Mouse (Mus musculus) C2C12 (cell line): ENCODE data around the gene 1700012A03Rik. TPM values are rescaled to one million over a fixed set of nuclear protein-coding genes. Genes with fewer than 3 reads are reported as not detected.

Experiments
- H3K27me3 ChIP-seq: one replicate; pipeline ENCODE4 v1.6.1; 2011; ENCODE audit not compliant: control insufficient read depth, insufficient read depth, insufficient read length
- H3K36me3 ChIP-seq: one replicate; pipeline ENCODE4 v1.6.1; 2011; ENCODE audit not compliant: control insufficient read depth, insufficient read depth
- H3K4me3 ChIP-seq: one replicate; pipeline ENCODE4 v1.5.1; 2011; ENCODE audit warnings: mild to moderate bottlenecking, control low read depth; ENCODE audit not compliant: poor library complexity, insufficient read depth, severe bottlenecking
- H3K79me2 ChIP-seq: one replicate; pipeline ENCODE4 v1.6.1; 2011; ENCODE audit not compliant: control insufficient read depth, insufficient read depth
- H3K79me3 ChIP-seq: one replicate; pipeline ENCODE4 v1.6.1; 2011; ENCODE audit warnings: low read depth, control low read depth
- H3ac ChIP-seq: one replicate; pipeline ENCODE3; 2011; ENCODE audit warnings: low read depth; ENCODE audit not compliant: control insufficient read depth, insufficient read length
- CEBPB ChIP-seq: IDR thresholded peaks from one replicate; pipeline ENCODE4 v1.6.1; 2011; ENCODE audit warnings: low read depth, mild to moderate bottlenecking, control low read depth, moderate library complexity
- CTCF ChIP-seq: IDR thresholded peaks from one replicate; pipeline ENCODE4 v1.5.1; 2011; ENCODE audit not compliant: control insufficient read depth, insufficient read depth, insufficient read length
- FOSL1 ChIP-seq: IDR thresholded peaks from one replicate; pipeline ENCODE4 v1.8.0; 2011; ENCODE audit warnings: mild to moderate bottlenecking, low read length; ENCODE audit not compliant: poor library complexity, insufficient read depth, severe bottlenecking
- MAX ChIP-seq: IDR thresholded peaks from one replicate; pipeline ENCODE4 v1.6.1; 2011; ENCODE audit warnings: mild to moderate bottlenecking, control low read depth
- MYOD1 ChIP-seq: IDR thresholded peaks from one replicate; pipeline ENCODE4 v1.6.1; 2011; ENCODE audit warnings: low read depth; ENCODE audit not compliant: control insufficient read depth, insufficient read length
- MYOG ChIP-seq: IDR thresholded peaks from one replicate; pipeline ENCODE4 v1.6.1; 2011; ENCODE audit not compliant: control insufficient read depth, insufficient read length; ENCODE audit errors: extremely low read depth
- USF1 ChIP-seq: IDR thresholded peaks from one replicate; pipeline ENCODE4 v1.6.1; 2011; ENCODE audit warnings: low read depth, mild to moderate bottlenecking, control low read depth, moderate library complexity
- polyA plus RNA-seq: library from polyadenylated mRNA; unstranded; fragments of >200 nt; fragmentation: generic; extraction: Trizol; gene quantifications from one replicate; pipeline ENCODE4 v1.2.1, GENCODE M21; 2012; ENCODE audit warnings: missing spikeins

Gene 1700012A03Rik
- polyA plus RNA-seq, 1 experiment: not detected

GRCm38 (mm10) chr6:32061266-32061665 lies 11.2 kb downstream of the 1700012A03Rik start:
- no peak for TF ChIP-seq CEBPB
- TF ChIP-seq FOSL1: no peak
- TF ChIP-seq USF1: no peak
- no peak for TF ChIP-seq MYOG
- no peak for TF ChIP-seq MYOD1
- TF ChIP-seq MAX: no peak
- TF ChIP-seq CTCF: no peak
- H3K36me3 ChIP-seq: no peaks in the 10 kb centered on the region

GRCm38 (mm10) chr6:32065789-32066510 lies 15.9 kb downstream of the 1700012A03Rik start:
- no peaks in the 10 kb centered on the region for H3K27me3 ChIP-seq
- no peak overlapping the region for H3K4me3 ChIP-seq
- H3K36me3 ChIP-seq: no peaks in the 10 kb centered on the region
- TF ChIP-seq MYOD1 (no peak), CEBPB (no peak), FOSL1 (no peak), MAX (no peak), USF1 (no peak), MYOG (no peak), CTCF (no peak)
- H3K79me3 ChIP-seq: no peaks in the 10 kb centered on the region
- no peaks in the 10 kb centered on the region for H3K79me2 ChIP-seq
- no peak overlapping the region for H3ac ChIP-seq

More at GRCm38 (mm10) chr6:32061266-32061665, 11.2 kb downstream of the 1700012A03Rik start:
- Histone ChIP-seq H3K79me3 (no peaks in the 10 kb centered on the region), H3K4me3 (no peak overlapping the region), H3ac (no peak overlapping the region), H3K79me2 (no peaks in the 10 kb centered on the region), H3K27me3 (no peaks in the 10 kb centered on the region)

GRCm38 (mm10) chr6:32072161-32072560 lies 22.1 kb downstream of the 1700012A03Rik start:
- H3ac ChIP-seq: no peak overlapping the region
- H3K27me3 ChIP-seq: no peaks in the 10 kb centered on the region
- TF ChIP-seq MYOG (no peak), FOSL1 (no peak), CTCF (no peak), MAX (no peak), USF1 (no peak), CEBPB (no peak), MYOD1 (no peak)
- no peak overlapping the region for H3K4me3 ChIP-seq
- H3K79me2 ChIP-seq: no peaks in the 10 kb centered on the region
- no peaks in the 10 kb centered on the region for H3K79me3 ChIP-seq
- H3K36me3 ChIP-seq: no peaks in the 10 kb centered on the region

- Histone ChIP-seq H3ac (no peak overlapping the region), H3K36me3 (no peaks in the 10 kb centered on the region), H3K79me3 (no peaks in the 10 kb centered on the region), H3K4me3 (no peak overlapping the region), H3K79me2 (no peaks in the 10 kb centered on the region), H3K27me3 (no peaks in the 10 kb centered on the region)
- TF ChIP-seq USF1 (no peak), CTCF (no peak), CEBPB (no peak), MYOG (no peak), MAX (no peak), MYOD1 (no peak), FOSL1 (no peak)
Observed at GRCm38 (mm10) chr6:32093312-32093711, 43.3 kb downstream of the 1700012A03Rik start.

GRCm38 (mm10) chr6:32105547-32106275 lies 55.7 kb downstream of the 1700012A03Rik start:
- H3K36me3 ChIP-seq: no peaks in the 10 kb centered on the region
- H3K4me3 ChIP-seq: no peak overlapping the region
- H3K79me2 ChIP-seq: no peaks in the 10 kb centered on the region
- no peaks in the 10 kb centered on the region for H3K79me3 ChIP-seq
- no peaks in the 10 kb centered on the region for H3K27me3 ChIP-seq
- TF ChIP-seq CTCF: no peak
- no peak for TF ChIP-seq MYOD1
- no peak for TF ChIP-seq MAX
- no peak for TF ChIP-seq FOSL1
- TF ChIP-seq CEBPB: no peak
- TF ChIP-seq USF1: no peak
- TF ChIP-seq MYOG: no peak
- no peak overlapping the region for H3ac ChIP-seq
